Mouse (Mus musculus) retina, embryonic 14.5 days (tissue): ENCODE measurements at regions not wholly inside any gene's neighbourhood (a gene's known extent, or its start where the extent isn't known, plus 50 kb on each side); places are given as distances from the start of the nearest gene placed in this dataset.
A peak's percentile ranks its signal among the peaks of the same experiment; 100 is the strongest.

Source experiments
- DNase-seq: peaks from one replicate; pipeline ENCODE4 v3.0.0-alpha.2; 2015; ENCODE audit warnings: low spot score

GRCm38 (mm10) chrX:21293666-21294065, 118.2 kb upstream of the Gm21876 start:
- peak; percentile 61 for DNase-seq

GRCm38 (mm10) chrX:21295460-21295859, 120.0 kb upstream of the Gm21876 start:
- DNase-seq = peak; percentile 32

- no peak for DNase-seq
Observed at GRCm38 (mm10) chrX:21297349-21297748, 121.9 kb upstream of the Gm21876 start.

- DNase-seq = peak; percentile 65
Observed at GRCm38 (mm10) chrX:21334499-21335032, 149.8 kb upstream of the Agtr2 start.

GRCm38 (mm10) chrX:21344397-21344796, 139.9 kb upstream of the Agtr2 start:
- DNase-seq = no peak

- peak; percentile 52 for DNase-seq
Observed at GRCm38 (mm10) chrX:21350503-21350902, 133.8 kb upstream of the Agtr2 start.

GRCm38 (mm10) chrX:21352350-21352749, 132.0 kb upstream of the Agtr2 start:
- DNase-seq = peak; percentile 45

- DNase-seq = peak; percentile 62
Observed at GRCm38 (mm10) chrX:21360771-21361667, 123.3 kb upstream of the Agtr2 start.

DNA sequence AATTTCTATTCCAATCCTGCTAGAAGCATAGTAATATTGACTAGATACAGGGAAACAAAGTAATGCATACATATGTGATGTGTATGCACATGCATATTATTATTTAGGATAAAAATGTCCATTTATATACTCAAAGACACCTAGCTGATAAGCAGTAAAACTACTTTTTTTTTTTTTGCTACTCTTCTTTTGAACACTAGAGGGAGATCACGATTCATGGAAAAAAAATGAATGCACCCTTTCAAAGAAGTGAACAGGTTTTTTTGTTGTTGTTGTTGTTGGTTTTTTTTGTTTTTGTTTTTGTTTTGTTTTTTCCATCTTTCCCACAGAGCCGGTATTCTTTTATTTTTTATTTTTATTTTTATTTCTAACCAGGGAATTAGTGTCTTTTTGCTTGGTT, 99.1 kb upstream of the Agtr2 start:
- DNase-seq = peak; percentile 44

DNA sequence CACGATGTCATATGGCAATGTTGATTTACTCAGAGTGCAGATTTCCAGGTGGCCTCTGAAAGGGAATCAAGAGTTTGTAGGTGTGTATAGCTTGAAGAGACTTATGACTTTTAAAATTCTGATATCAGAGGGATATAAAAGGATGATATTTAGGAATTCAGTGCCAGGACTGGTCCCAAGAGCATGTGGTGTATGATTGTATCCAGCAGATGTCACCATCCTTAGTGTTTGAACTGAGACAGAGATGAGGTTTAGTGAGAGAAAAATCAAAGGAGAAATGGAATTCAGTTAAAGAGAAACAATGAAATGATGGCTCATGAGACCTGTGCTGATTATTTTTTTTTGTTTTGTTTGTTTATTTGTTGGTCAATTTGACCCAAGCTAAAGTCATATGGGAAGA, 94.4 kb upstream of the Agtr2 start:
- DNase-seq = no peak

DNA sequence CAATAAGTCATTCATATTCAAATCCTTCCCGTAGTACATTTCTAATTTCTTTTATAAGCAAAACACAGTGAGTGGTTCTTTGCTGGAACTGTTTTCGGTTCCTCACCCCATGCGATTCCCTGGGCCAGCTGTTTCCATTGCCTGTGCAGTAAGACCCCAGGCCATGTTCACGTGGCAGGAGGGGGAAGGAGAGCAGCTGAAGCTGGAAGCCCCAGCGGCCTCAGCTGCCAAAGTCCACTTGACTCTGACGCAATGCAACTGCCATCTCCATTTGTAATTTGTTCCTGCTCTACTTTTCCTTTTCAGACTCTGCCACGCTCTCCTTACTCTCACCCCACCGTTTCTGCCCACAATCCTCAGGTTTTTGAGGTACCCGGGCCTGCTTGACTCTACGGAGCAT, 91.1 kb upstream of the Agtr2 start:
- DNase-seq = no peak

GRCm38 (mm10) chrX:21424797-21425196, 59.5 kb upstream of the Agtr2 start:
- DNase-seq = peak; percentile 10

- no peak for DNase-seq
Observed at GRCm38 (mm10) chrX:21428081-21428480, 56.3 kb upstream of the Agtr2 start.

- no peak for DNase-seq
Observed at GRCm38 (mm10) chrX:21433501-21433900, 50.8 kb upstream of the Agtr2 start.
